Mouse (Mus musculus) ES-E14 (cell line): ENCODE data around the gene Chrm3. TPM values are rescaled to one million over a fixed set of nuclear protein-coding genes. Genes with fewer than 3 reads are reported as not detected.

Experiments used
- DNase-seq: peaks from one replicate; pipeline ENCODE4 v3.0.0-alpha.2; 2013; ENCODE audit warnings: low read depth, low spot score
- H3K27ac ChIP-seq: 2 replicates; pipeline ENCODE4 v1.5.1; 2012; ENCODE audit warnings: low read depth, mild to moderate bottlenecking, low read length, moderate library complexity, mixed read lengths; ENCODE audit not compliant: poor library complexity, insufficient read depth, severe bottlenecking
- H3K36me3 ChIP-seq: 2 replicates; pipeline ENCODE4 v1.6.1; 2012; ENCODE audit warnings: mild to moderate bottlenecking, low read length, moderate library complexity, mixed read lengths; ENCODE audit not compliant: control insufficient read depth, poor library complexity, insufficient read depth, severe bottlenecking
- H3K4me1 ChIP-seq, 2 experiments: fragments of 150-350 bp in 1 of 2; sonication (generic) in 1 of 2; 2 replicates each; pipeline ENCODE4 v1.6.1; 2012; ENCODE audit warnings: low read length in 2 of 2, mild to moderate bottlenecking in 1 of 2, mixed read lengths in 1 of 2; ENCODE audit not compliant: control insufficient read depth in 2 of 2, insufficient read depth in 2 of 2, poor library complexity in 1 of 2
- H3K4me3 ChIP-seq, 2 experiments: fragments of 150-350 bp in 1 of 2; sonication (generic) in 1 of 2; 2 replicates each; pipeline ENCODE4 v1.5.1; 2012; ENCODE audit warnings: low read length in 2 of 2, low read depth in 1 of 2, mild to moderate bottlenecking in 1 of 2, mixed read lengths in 1 of 2; ENCODE audit not compliant: insufficient read depth in 1 of 2, poor library complexity in 1 of 2, severe bottlenecking in 1 of 2
- H3K9ac ChIP-seq: 2 replicates; pipeline ENCODE4 v1.6.1; 2012; ENCODE audit warnings: low read depth, mild to moderate bottlenecking, low read length, mixed read lengths; ENCODE audit not compliant: poor library complexity, insufficient read depth, severe bottlenecking
- H3K9me3 ChIP-seq: fragments of 150-350 bp; sonication (generic); 2 replicates; pipeline ENCODE4 v1.6.1; 2012; ENCODE audit warnings: low read depth, mild to moderate bottlenecking, low read length; ENCODE audit not compliant: control insufficient read depth, insufficient read depth
- CHD2 ChIP-seq: IDR thresholded peaks from 2 replicates; pipeline ENCODE4 v1.6.1; 2014; ENCODE audit warnings: mild to moderate bottlenecking, low read depth, low read length, inconsistent platforms
- HCFC1 ChIP-seq: IDR thresholded peaks from 2 replicates; pipeline ENCODE4 v1.6.1; 2012; ENCODE audit warnings: low read length, inconsistent platforms, borderline replicate concordance; ENCODE audit not compliant: insufficient read depth
- MAFK ChIP-seq: IDR thresholded peaks from 2 replicates; pipeline ENCODE4 v1.6.1; 2014; ENCODE audit warnings: mild to moderate bottlenecking, low read depth, low read length, inconsistent platforms; ENCODE audit not compliant: insufficient read depth
- ZC3H11A ChIP-seq: IDR thresholded peaks from 2 replicates; pipeline ENCODE4 v1.6.1; 2012; ENCODE audit warnings: low read depth, mild to moderate bottlenecking, inconsistent platforms, low read length, borderline replicate concordance
- ZNF384 ChIP-seq: IDR thresholded peaks from 2 replicates; pipeline ENCODE4 v1.6.1; 2012; ENCODE audit warnings: low read depth, low read length, inconsistent platforms
- in situ Hi-C, 2 experiments: fragments of 600-800 bp; cut with MboI; formaldehyde crosslinking; loops; one replicate each; pipeline ENCODE4 v1.15.1; 2025; ENCODE audit warnings: low sequenced_read_pairs in 2 of 2, inconsistent platforms in 1 of 2; ENCODE audit not compliant: unreplicated experiment in 2 of 2
- total RNA-seq: library from RNA; depleted of rRNA; stranded (reverse); fragments of 300-350 nt; gene quantifications from 2 replicates; pipeline ENCODE4 v1.2.3, GENCODE M21; 2012

Chrm3 gene
- total RNA-seq, 1 experiment = 2.7 TPM

GRCm38 (mm10) chr13:10187926-10188325, 172.7 kb downstream of the Chrm3 start:
- Histone ChIP-seq H3K36me3 (no peaks in the 10 kb centered on the region), H3K4me1 (no peaks in the 10 kb centered on the region), H3K27ac (no peak overlapping the region), H3K9ac (no peak overlapping the region), H3K9me3 (no peaks in the 10 kb centered on the region), H3K4me3 (no peak overlapping the region)
- no peak for DNase-seq
- TF ChIP-seq CHD2 (no peak), ZNF384 (no peak), HCFC1 (no peak)
- in situ Hi-C loops = no loop called here

- no peak for DNase-seq
- no peaks in the 10 kb centered on the region for H3K36me3 ChIP-seq
- no peak overlapping the region for H3K9ac ChIP-seq
- in situ Hi-C loops = no loop called here
- H3K27ac ChIP-seq = no peak overlapping the region
- TF ChIP-seq HCFC1 (no peak), MAFK (no peak), ZNF384 (no peak), ZC3H11A (no peak), CHD2 (no peak)
- H3K4me3 ChIP-seq = no peak overlapping the region
- H3K9me3 ChIP-seq = no peaks in the 10 kb centered on the region
- no peaks in the 10 kb centered on the region for H3K4me1 ChIP-seq
These were observed 176.8 kb downstream of the Chrm3 start for GRCm38 (mm10) chr13:10183837-10184236.

- Histone ChIP-seq H3K27ac (no peak overlapping the region), H3K36me3 (no peaks in the 10 kb centered on the region), H3K9me3 (no peaks in the 10 kb centered on the region), H3K4me1 (no peaks in the 10 kb centered on the region), H3K9ac (no peak overlapping the region), H3K4me3 (no peak overlapping the region)
- TF ChIP-seq CHD2 (no peak), MAFK (no peak), HCFC1 (no peak), ZC3H11A (no peak)
- no peak for DNase-seq
- in situ Hi-C loops = no loop called here
These were observed 177.9 kb downstream of the Chrm3 start for GRCm38 (mm10) chr13:10182756-10183155.

DNA sequence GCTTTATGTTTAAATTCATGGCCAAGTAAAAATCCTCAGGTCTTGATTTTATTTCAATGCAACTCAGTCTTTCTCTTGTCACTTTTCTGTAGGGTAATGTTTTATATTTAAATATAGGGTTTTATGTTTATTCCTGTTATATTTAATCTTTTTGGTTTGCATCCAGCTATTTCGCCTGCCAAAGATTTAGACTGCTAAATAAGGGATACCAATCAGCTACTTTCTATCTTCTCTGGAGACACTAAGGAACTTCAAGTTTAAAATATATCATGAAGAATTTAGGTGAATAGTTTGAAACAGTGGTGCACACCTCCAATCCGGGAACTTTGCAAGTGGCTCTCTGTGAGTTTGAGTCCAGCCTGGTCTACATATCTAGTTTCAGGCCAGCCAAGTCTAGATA, 190.1 kb downstream of the Chrm3 start:
- H3K9ac ChIP-seq = no peak overlapping the region
- no peaks in the 10 kb centered on the region for H3K4me1 ChIP-seq
- no peaks in the 10 kb centered on the region for H3K36me3 ChIP-seq
- no peaks in the 10 kb centered on the region for H3K9me3 ChIP-seq
- in situ Hi-C loops = no loop called here
- DNase-seq = no peak
- no peak overlapping the region for H3K4me3 ChIP-seq
- no peak overlapping the region for H3K27ac ChIP-seq
- no peak for TF ChIP-seq ZC3H11A
- no peak for TF ChIP-seq CHD2
- no peak for TF ChIP-seq MAFK
- no peak for TF ChIP-seq HCFC1
- no peak for TF ChIP-seq ZNF384

- Histone ChIP-seq H3K36me3 (no peaks in the 10 kb centered on the region), H3K4me1 (no peaks in the 10 kb centered on the region), H3K4me3 (no peak overlapping the region), H3K27ac (no peak overlapping the region), H3K9ac (no peak overlapping the region), H3K9me3 (no peaks in the 10 kb centered on the region)
- TF ChIP-seq HCFC1 (no peak), CHD2 (no peak), MAFK (no peak), ZC3H11A (no peak), ZNF384 (no peak)
- in situ Hi-C loops = no loop called here
- DNase-seq = no peak
These were observed 197.3 kb downstream of the Chrm3 start for GRCm38 (mm10) chr13:10163354-10163753.
